Mouse (Mus musculus) midbrain, embryonic 10.5 days (tissue): ENCODE measurements around the gene Aifm1. TPM values are rescaled to one million over a fixed set of nuclear protein-coding genes. Genes with fewer than 3 reads are reported as not detected.
A peak's percentile ranks its signal among the peaks of the same experiment; 100 is the strongest.
"Not testable (repeated sequence)": the region's sequence is repeated elsewhere in the genome, so short reads cannot be mapped to it uniquely, and the experiment has no call there.

ENCODE experiments used
- DNase-seq: peaks from one replicate; pipeline ENCODE4 v3.0.0-alpha.2; 2017; ENCODE audit warnings: low spot score
- H3K27ac ChIP-seq: fragments of 300-500 bp; sonication (generic); replicated peaks from 2 replicates; pipeline ENCODE4 v1.5.1; 2016; ENCODE audit warnings: mild to moderate bottlenecking
- H3K27me3 ChIP-seq: fragments of 300-500 bp; sonication (generic); 2 replicates; pipeline ENCODE4 v1.6.1; 2016; ENCODE audit warnings: low read depth, mild to moderate bottlenecking; ENCODE audit not compliant: poor library complexity, severe bottlenecking
- H3K36me3 ChIP-seq: fragments of 300-500 bp; sonication (generic); 2 replicates; pipeline ENCODE4 v1.6.1; 2016; ENCODE audit warnings: mild to moderate bottlenecking, moderate library complexity
- H3K4me1 ChIP-seq: fragments of 300-500 bp; sonication (generic); 2 replicates; pipeline ENCODE4 v1.6.1; 2016
- H3K4me3 ChIP-seq: fragments of 300-500 bp; sonication (generic); 2 replicates; pipeline ENCODE4 v1.5.1; 2016; ENCODE audit warnings: mild to moderate bottlenecking, moderate library complexity
- H3K9me3 ChIP-seq: fragments of 300-500 bp; sonication (generic); replicated peaks from 2 replicates; pipeline ENCODE4 v1.6.1; 2016; ENCODE audit warnings: mild to moderate bottlenecking
- WGBS: fragments of 180-500 bp; shearing (Covaris S2); methylation state at CpG from one replicate; pipeline ENCODE4 v1.1.7; 2016; 5-methylcytosine and 5-hydroxymethylcytosine counted together
- polyA plus RNA-seq: library from polyadenylated mRNA; unstranded; fragments of >200 nt; fragmentation: Nextera tagmentation; extraction: Ambion mirVana; gene quantifications from 2 replicates; pipeline ENCODE4 v1.2.1, GENCODE M21; 2016

Aifm1 gene
- polyA plus RNA-seq, 1 experiment from 2014 or later = 73.1 TPM

DNA sequence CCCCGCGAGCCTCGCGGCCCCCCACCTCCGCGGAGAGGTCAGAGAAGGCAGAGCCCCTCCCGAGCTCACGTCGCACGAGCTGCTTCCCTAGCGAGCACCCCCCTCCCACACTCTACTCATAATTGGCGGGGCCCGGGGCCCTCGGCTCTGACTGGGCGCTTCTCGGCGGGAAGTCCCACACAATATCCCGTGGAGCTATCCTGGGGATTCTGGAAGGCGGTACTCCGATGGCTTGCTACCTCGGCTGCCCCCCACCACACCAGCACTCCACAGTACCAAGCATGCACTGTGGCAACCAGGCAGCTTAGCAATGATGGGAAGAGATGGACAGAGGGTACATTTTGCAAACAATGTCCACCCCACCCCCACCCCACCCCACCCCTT is 58.9 kb downstream of the Aifm1 start:
- peaks cover 73% of the 10 kb centered on the region for H3K27me3 ChIP-seq
- peaks cover 14% of the 10 kb centered on the region for H3K4me1 ChIP-seq
- peaks cover 9% of the 10 kb centered on the region; the same call in 1 of the 2 replicates for H3K9me3 ChIP-seq
- 0 out of 2 replicates have a peak overlapping the region, but pooled peaks have one; percentile 46 for H3K27ac ChIP-seq
- peak overlapping the region; percentile 50 for H3K4me3 ChIP-seq
- WGBS = 21% methylated on average over 16 of the region's 21 CpGs
- DNase-seq = no peak
- no peaks in the 10 kb centered on the region for H3K36me3 ChIP-seq

DNA sequence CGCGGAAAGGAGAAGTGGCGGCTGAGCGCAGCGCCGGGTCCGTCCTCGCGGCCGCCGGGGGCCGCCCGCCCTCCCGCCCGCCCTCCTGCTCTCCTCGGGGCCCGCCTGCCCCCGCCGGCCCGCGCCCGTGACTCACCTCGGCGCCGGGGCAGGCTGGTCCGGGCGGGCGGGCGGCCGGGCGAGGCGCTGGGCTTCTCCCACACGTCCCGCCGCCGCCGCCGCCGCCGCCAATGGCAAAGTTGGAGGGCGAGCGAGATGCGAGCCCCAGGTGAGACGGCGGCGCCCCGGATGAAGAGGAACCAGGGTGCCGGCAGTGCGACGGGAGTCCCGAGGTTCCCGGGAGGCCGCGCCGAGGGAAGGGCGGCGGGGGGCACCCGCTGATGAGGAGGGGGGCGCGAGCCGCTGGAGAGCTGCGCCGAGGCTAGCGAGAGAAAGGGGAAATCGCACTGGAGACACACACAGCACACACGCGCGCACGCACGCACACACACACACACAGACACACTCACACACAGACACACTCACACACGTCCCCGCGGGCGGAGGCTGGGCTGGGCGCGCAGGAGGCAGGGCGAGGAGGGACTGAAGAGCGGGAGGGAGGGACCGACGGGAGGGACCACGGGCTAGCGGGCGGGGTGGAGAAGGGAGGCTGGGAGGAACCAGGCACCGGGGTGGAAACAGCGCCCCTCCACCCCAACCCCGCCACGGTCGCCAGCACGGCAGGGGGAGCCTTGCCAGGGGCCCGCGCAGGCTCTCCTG is 59.4 kb downstream of the Aifm1 start:
- WGBS = 29% methylated on average over 83 of the region's 91 CpGs
- peak overlapping the region; percentile 46; the same call in 1 of the 2 replicates for H3K27ac ChIP-seq
- peaks cover 73% of the 10 kb centered on the region for H3K27me3 ChIP-seq

DNA sequence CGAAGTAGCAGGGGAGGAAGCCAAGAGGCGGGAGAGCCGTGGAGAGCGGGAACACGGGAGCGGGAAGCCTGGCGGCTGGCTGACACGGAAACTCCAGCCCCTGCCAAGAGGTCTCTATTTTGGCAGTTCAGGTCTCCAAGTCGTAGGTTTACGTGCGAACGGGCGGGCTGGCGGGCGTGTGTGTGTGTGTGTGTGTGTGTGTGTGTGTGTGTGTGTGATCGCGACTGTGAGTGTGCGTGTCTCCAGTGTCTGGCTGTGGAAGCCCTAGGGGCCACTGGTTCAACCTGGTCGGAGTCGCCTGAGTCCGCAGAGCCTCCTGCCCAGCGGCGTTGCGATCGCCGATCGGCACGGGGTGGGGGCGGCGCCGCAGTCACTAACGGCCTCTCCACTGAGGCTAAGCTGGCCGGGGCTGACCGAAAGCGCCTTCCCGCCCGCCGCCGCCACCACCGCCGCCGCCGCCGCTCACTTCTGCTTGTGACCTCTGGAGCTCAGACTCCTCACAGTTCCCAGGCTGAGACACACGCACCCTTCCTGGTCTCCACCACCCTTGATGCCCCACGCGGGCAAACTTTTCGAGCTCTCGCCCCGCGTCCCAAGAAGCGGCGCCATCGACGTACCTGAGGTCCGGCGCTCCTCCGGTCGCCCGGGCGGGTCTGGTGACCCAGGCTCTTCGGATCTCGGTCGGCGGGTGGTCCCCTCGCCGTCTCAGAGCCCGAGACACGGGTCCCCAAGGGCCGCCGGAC is 60.3 kb downstream of the Aifm1 start:
- peaks cover 73% of the 10 kb centered on the region for H3K27me3 ChIP-seq
- peak; percentile 33 for DNase-seq

More for the DNA sequence above, 59.4 kb downstream of the Aifm1 start:
- Histone ChIP-seq H3K4me1 (peaks cover 18% of the 10 kb centered on the region), H3K9me3 (peaks cover 9% of the 10 kb centered on the region; the same call in 1 of the 2 replicates), H3K36me3 (no peaks in the 10 kb centered on the region), H3K4me3 (peak overlapping the region; percentile 50)
- peak; percentile 45 for DNase-seq

DNA sequence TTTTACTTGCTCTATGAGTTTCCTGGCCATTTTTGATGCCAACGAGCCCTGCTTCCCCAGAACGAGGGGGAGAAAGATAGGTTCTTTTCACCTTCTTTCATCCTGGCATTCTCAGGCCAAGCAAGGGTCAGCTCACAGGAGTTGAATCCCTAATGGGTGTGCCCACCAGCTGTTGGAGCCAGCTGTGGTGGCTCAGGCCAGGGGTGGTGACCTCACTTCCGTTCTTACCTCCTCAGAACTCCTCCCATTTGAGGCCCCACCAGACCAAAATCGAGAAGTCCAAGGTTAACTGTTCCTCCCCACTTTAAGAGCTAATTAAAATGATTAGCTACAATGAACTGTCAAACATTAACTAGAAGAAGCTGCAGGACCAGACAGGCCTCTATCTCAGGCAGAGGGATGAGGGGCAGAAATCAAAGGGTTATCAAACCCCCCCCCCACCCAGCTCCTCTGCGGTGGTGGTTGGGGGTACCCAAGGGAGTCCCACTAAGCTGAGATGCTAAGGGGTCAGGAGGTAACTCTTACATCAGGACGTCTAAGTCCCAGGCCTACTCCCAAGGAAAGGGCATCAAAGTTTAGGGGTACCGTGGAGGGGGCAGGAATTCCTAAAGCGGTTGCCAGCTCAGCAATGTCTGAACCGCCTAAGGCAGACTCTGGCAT is 61.0 kb downstream of the Aifm1 start:
- Histone ChIP-seq H3K4me1 (peaks cover 18% of the 10 kb centered on the region), H3K36me3 (no peaks in the 10 kb centered on the region), H3K27me3 (peaks cover 73% of the 10 kb centered on the region), H3K27ac (no peak overlapping the region), H3K9me3 (peaks cover 9% of the 10 kb centered on the region; the same call in 1 of the 2 replicates), H3K4me3 (peak overlapping the region; percentile 50)
- DNase-seq = no peak
- 30% methylated on average over 9 of the region's 9 CpGs for WGBS

More for the DNA sequence above, 60.3 kb downstream of the Aifm1 start:
- peak overlapping the region; percentile 46; the same call in 1 of the 2 replicates for H3K27ac ChIP-seq
- peak overlapping the region; percentile 50 for H3K4me3 ChIP-seq
- H3K36me3 ChIP-seq = no peaks in the 10 kb centered on the region
- peaks cover 9% of the 10 kb centered on the region; the same call in 1 of the 2 replicates for H3K9me3 ChIP-seq
- H3K4me1 ChIP-seq = peaks cover 18% of the 10 kb centered on the region
- 21% methylated on average over 63 of the region's 71 CpGs for WGBS

DNA sequence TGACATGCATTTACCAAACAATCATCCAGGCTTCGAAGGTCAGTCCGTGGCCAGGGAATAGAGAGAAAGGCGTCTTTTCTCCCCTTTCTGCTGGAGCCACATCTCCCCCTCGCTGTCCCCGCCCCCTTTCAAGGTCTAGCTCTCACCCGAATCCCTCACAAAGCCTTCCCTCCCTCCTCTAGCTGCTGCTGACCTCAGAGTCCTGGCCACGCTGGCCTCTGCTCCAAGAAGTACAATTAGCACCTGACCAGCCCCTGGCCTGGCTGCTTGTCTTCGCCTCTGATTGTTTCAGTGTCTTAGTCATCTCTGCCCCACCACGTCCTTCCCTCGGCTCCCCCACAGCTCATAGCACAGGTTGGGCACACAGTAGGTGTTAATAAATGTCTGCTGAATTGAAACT is 63.7 kb downstream of the Aifm1 start:
- 15% methylated on average over 10 of the region's 10 CpGs for WGBS
- Histone ChIP-seq H3K4me1 (peaks cover 18% of the 10 kb centered on the region), H3K4me3 (no peak overlapping the region), H3K27ac (peak overlapping the region; percentile 63; the same call in 1 of the 2 replicates), H3K27me3 (peaks cover 47% of the 10 kb centered on the region), H3K9me3 (peaks cover 9% of the 10 kb centered on the region; the same call in 1 of the 2 replicates), H3K36me3 (no peaks in the 10 kb centered on the region)
- peak; percentile 39 for DNase-seq

DNA sequence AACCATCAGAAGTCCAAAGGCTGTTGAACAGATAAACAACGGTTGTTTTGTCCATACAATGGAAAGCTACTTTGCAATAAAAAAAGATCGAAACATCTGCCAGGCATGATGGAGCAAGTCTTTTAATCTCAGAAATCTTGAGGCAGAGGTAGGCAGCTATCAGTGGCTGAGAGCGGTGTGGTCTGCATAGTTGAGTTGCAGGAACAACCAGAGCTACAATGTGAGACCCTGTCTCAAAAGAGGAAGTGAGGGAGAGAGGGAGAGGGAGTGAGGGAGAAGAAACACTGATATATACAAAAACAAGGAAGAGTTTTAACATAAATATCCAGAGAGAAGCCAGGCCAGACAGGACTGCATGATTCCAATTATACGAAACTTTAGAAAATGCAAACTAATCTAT is 68.7 kb downstream of the Aifm1 start:
- Histone ChIP-seq H3K27me3 (no peaks in the 10 kb centered on the region), H3K9me3 (no peaks in the 10 kb centered on the region), H3K4me3 (no peak overlapping the region), H3K36me3 (no peaks in the 10 kb centered on the region), H3K27ac (no peak overlapping the region), H3K4me1 (peaks cover 6% of the 10 kb centered on the region)
- DNase-seq = no peak
- 89% methylated on average over 4 of the region's 4 CpGs for WGBS

DNA sequence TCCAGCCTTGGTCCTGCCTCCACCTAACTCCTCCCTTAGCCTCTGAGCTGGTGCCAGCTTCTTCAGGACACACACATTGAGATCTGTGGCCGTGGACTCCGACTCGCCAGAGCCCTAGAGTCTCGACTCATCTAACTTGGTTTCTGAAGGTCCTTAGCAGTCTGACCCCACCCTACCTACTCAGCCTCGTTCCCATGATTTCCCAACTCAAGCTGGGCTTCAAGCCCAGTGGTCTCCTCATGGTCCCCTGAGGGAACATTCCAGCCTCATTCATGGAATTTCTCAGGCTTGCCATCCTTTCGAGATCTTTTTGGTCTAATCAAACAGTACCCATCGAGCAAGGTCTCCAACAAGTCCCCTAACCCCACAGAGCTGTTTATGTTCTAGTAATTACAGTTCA is 71.4 kb downstream of the Aifm1 start:
- H3K4me1 ChIP-seq = no peaks in the 10 kb centered on the region
- H3K9me3 ChIP-seq = 0 out of 2 replicates have a peak, but pooled peaks cover 3% of the 10 kb centered on the region
- no peaks in the 10 kb centered on the region for H3K36me3 ChIP-seq
- H3K4me3 ChIP-seq = no peak overlapping the region
- H3K27ac ChIP-seq = no peak overlapping the region
- WGBS = 86% methylated on average over 7 of the region's 7 CpGs
- H3K27me3 ChIP-seq = no peaks in the 10 kb centered on the region
- DNase-seq = no peak

DNA sequence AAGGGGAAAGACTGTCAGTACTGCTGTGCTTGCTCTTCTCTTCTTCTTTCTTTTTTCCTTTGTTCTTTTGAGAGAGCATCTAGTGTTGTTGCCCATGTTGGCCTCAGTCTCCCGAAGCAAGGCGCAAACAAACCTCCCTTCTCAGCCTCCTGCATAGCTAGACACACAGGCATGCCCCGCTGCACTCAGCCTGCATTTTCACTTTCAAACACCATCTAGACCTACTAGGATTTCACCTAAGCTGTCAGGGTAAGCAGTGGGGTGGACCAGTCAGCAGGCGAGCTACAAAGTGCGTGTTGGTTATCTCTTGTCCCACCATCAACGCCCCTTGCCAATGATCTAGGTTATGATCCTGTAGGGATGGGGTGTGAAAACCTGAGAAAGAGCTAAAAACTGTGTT is 71.8 kb downstream of the Aifm1 start:
- H3K27ac ChIP-seq = no peak overlapping the region
- DNase-seq = no peak
- H3K36me3 ChIP-seq = no peaks in the 10 kb centered on the region
- H3K27me3 ChIP-seq = no peaks in the 10 kb centered on the region
- H3K4me1 ChIP-seq = no peaks in the 10 kb centered on the region
- H3K9me3 ChIP-seq = 0 out of 2 replicates have a peak, but pooled peaks cover 3% of the 10 kb centered on the region
- no peak overlapping the region for H3K4me3 ChIP-seq
- 91% methylated on average over 6 of the region's 6 CpGs for WGBS

DNA sequence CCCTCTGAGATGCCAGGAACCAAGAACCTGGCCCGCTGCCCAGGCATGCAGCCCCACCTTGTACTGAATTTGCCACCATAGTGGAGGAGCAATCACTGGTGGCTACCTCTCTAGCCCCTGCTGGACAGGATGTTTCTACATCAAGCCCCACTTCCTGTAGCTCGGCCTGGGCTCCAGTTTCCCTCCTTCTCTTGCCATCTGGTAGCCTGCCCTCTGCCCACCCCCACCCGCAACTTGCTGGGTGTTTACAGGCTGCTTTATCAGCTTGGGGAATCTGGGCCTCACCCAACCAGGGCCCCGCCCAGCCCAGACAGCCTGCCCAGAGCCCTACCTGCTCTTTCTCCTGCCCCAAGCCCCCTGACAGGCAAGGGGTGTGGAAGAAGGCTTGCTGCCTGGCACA is 74.3 kb downstream of the Aifm1 start:
- Histone ChIP-seq H3K4me3 (no peak overlapping the region), H3K4me1 (no peaks in the 10 kb centered on the region), H3K27ac (no peak overlapping the region), H3K27me3 (no peaks in the 10 kb centered on the region), H3K36me3 (no peaks in the 10 kb centered on the region), H3K9me3 (0 out of 2 replicates have a peak, but pooled peaks cover 3% of the 10 kb centered on the region)
- DNase-seq = no peak
- WGBS = 66% methylated on average over 4 of the region's 4 CpGs

DNA sequence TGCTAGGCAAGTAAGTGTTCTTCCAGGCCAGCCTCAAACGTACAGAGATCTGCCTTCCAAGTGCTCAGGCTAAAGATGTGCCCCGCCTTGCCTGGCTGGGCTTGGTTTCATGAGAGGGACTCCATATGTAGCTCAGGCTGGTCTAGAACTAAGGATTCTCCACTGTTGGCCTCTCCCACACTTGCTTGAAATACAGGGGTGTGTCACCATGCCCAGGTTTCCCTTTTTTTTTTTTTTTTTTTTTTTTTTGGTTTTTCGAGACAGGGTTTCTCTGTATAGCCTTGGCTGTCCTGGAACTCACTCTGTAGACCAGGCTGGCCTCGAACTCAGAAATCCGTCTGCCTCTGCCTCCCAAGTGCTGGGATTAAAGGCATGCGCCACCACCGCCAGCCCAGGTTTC is 77.3 kb downstream of the Aifm1 start:
- H3K36me3 ChIP-seq, H3K27me3 ChIP-seq, H3K9me3 ChIP-seq, H3K4me3 ChIP-seq, H3K4me1 ChIP-seq, H3K27ac ChIP-seq, DNase-seq: not testable (repeated sequence)
- 88% methylated on average over 6 of the region's 7 CpGs for WGBS

DNA sequence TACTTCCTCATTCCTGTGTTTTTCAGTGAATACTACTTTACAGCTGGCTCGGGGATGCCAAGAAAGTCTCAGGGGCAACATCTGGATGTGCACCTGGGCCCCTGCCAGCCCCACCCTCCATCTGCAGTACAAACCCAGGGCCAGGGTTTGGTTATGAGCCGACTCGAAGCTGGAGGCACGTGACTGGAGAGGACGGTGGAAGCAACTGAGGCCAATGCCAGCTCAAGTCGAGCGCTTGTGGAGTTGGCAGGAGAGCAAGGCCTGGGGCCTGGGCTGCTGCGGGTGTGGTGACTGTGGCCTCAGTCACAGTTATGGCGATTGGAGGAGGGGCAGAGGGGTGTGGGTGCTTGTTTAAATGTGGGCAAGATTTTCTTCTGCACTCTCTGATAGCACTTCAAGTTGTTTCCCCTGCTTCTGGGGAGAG is 77.9 kb downstream of the Aifm1 start:
- WGBS = 93% methylated on average over 9 of the region's 9 CpGs
- no peak overlapping the region for H3K27ac ChIP-seq
- peaks cover 3% of the 10 kb centered on the region; the same call in 1 of the 2 replicates for H3K27me3 ChIP-seq
- no peak for DNase-seq
- no peaks in the 10 kb centered on the region for H3K36me3 ChIP-seq
- H3K4me3 ChIP-seq = no peak overlapping the region
- H3K9me3 ChIP-seq = 0 out of 2 replicates have a peak, but pooled peaks cover 3% of the 10 kb centered on the region
- H3K4me1 ChIP-seq = no peaks in the 10 kb centered on the region; the same call in 1 of the 2 replicates

DNA sequence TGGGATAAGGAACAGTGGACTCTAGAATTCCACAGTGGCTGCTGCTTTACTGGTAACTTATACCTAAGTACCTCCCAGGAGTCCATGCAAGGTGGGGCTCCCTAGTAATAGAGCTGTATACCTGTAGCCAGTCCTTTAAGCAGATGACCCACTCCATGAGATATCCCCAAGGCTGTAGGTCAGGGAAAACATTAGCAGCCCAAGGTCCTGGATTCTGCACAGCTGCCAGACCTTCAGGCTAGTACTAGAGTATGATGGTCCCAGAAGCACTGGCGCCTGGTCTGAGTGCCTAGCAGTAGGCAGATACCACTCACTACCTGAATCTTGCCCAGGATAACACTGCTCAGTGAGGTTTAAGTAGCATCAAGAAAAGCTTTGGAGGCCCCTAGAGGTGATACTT is 79.1 kb downstream of the Aifm1 start:
- DNase-seq = no peak
- Histone ChIP-seq H3K9me3 (0 out of 2 replicates have a peak, but pooled peaks cover 2% of the 10 kb centered on the region), H3K27ac (no peak overlapping the region), H3K4me3 (no peak overlapping the region), H3K4me1 (no peaks in the 10 kb centered on the region; the same call in 1 of the 2 replicates), H3K36me3 (no peaks in the 10 kb centered on the region), H3K27me3 (peaks cover 3% of the 10 kb centered on the region; the same call in 1 of the 2 replicates)
- 96% methylated on average over 1 of the region's 1 CpGs for WGBS
